Mouse (Mus musculus): ENCODE results near the gene Runx2. TPM values are rescaled to one million over a fixed set of nuclear protein-coding genes. Genes with fewer than 3 reads are reported as not detected.
A peak's percentile ranks its signal among the peaks of the same experiment; 100 is the strongest.

Gene Runx2
- total and polyA plus RNA-seq, 2 experiments from 2014 or later = 0.59 to 1.8 TPM

DNA sequence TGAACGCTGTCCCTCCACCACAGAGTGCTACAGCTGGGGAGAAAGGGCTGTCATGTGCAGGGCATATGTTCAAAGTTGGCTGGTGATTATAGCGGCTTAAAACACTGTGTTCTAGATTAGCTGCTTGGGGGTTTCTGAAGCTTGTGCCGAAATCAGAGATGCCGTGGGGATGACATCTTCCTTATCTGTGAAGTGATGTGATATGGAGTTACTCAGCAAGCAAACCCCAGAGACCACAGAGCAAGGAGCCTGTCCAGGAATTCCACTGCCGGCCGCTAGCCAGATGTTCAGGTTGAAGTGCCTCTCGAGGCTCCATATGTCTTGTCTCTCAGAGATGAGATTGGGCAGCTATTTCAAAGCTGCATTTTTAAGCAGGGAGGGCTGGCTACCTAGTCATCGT, 267.8 kb downstream of the Runx2 start:
- Histone ChIP-seq H3K4me2 (ENCODE audit: low read depth, low read length, poor library complexity, severe bottlenecking) (no peak overlapping the region), H3K36me3 (ENCODE audit: insufficient read depth, low read length) (no peaks in the 10 kb centered on the region), H3K4me1 (ENCODE audit: insufficient read depth, low read length) (no peaks in the 10 kb centered on the region), H3K4me3 (ENCODE audit: low read depth, low read length) (no peak overlapping the region), H3K27ac (ENCODE audit: low read depth, low read length) (no peak overlapping the region), H3K9ac (replicated peaks; ENCODE audit: low read length, poor library complexity, severe bottlenecking) (no peak overlapping the region), H3K27me3 (ENCODE audit: insufficient read depth, low read length) (no peaks in the 10 kb centered on the region), H3K9me3 (ENCODE audit: low read length) (no peaks in the 10 kb centered on the region)
- 68% methylated on average over 8 of the region's 8 CpGs for WGBS
- ATAC-seq (ENCODE audit: low FRiP score) (no peak), DNase-seq (ENCODE audit: low spot score) (no peak)
- TF ChIP-seq CTCF (IDR thresholded peaks at IDR 0.05) = no peak

DNA sequence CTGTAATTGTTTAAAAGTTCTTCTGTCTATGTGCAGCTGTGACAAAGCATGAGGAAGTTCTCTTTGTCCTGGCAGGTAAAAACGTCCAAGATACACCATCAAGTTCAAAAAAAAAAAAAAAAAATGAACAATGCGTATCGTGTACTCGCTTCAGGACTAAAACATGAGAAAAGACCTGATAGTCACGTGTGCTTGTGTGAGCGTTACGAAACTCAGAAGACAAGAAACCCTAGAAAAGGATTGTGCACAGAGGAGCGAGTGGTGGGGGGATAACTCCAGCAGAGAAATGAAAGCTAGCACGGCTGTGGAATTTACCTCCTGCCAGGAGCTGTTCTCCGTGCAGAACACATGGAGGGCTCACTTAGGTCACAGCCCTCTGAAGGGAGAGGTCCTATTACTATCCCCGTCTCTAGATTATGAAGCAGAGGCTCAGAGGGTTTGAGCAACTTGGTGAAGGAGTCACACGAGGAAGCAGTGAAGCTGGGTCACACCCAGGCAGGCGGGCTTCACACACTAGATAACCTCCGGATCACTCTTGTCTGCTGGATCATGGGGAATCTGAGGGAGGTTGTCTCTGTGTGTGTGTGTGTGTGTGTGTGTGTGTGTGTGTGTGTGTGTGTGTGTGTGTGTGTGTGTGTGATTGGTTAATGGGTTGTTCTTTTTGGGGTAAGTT, 269.3 kb downstream of the Runx2 start:
- H3K9me3 ChIP-seq (ENCODE audit: low read length) = no peaks in the 10 kb centered on the region
- ATAC-seq (ENCODE audit: low FRiP score) = no peak
- WGBS = 43% methylated on average over 14 of the region's 14 CpGs
- no peak overlapping the region for H3K4me3 ChIP-seq (ENCODE audit: low read depth, low read length)
- no peaks in the 10 kb centered on the region for H3K4me1 ChIP-seq (ENCODE audit: insufficient read depth, low read length)
- H3K27me3 ChIP-seq (ENCODE audit: insufficient read depth, low read length) = no peaks in the 10 kb centered on the region
- H3K9ac ChIP-seq (replicated peaks; ENCODE audit: low read length, poor library complexity, severe bottlenecking) = no peak overlapping the region
- no peak overlapping the region for H3K27ac ChIP-seq (ENCODE audit: low read depth, low read length)
- no peaks in the 10 kb centered on the region for H3K36me3 ChIP-seq (ENCODE audit: insufficient read depth, low read length)
- TF ChIP-seq CTCF (IDR thresholded peaks at IDR 0.05) = no peak
- no peak for DNase-seq (ENCODE audit: low spot score)
- no peak overlapping the region for H3K4me2 ChIP-seq (ENCODE audit: low read depth, low read length, poor library complexity, severe bottlenecking)

- H3K27me3 ChIP-seq (ENCODE audit: insufficient read depth, low read length) = no peaks in the 10 kb centered on the region
- WGBS = 89% methylated on average over 3 of the region's 3 CpGs
Observed at GRCm38 (mm10) chr17:44542706-44543105, 271.9 kb downstream of the Runx2 start.

GRCm38 (mm10) chr17:44540699-44541098, 273.9 kb downstream of the Runx2 start:
- 72% methylated on average over 5 of the region's 5 CpGs for WGBS
- Histone ChIP-seq H3K27me3 (ENCODE audit: insufficient read depth, low read length) (no peaks in the 10 kb centered on the region), H3K27ac (ENCODE audit: low read depth, low read length) (no peak overlapping the region), H3K4me2 (ENCODE audit: low read depth, low read length, poor library complexity, severe bottlenecking) (no peak overlapping the region), H3K4me1 (ENCODE audit: insufficient read depth, low read length) (no peaks in the 10 kb centered on the region), H3K4me3 (ENCODE audit: low read depth, low read length) (no peak overlapping the region), H3K36me3 (ENCODE audit: insufficient read depth, low read length) (no peaks in the 10 kb centered on the region), H3K9ac (replicated peaks; ENCODE audit: low read length, poor library complexity, severe bottlenecking) (no peak overlapping the region), H3K9me3 (ENCODE audit: low read length) (no peaks in the 10 kb centered on the region)
- no peak for DNase-seq (ENCODE audit: low spot score)
- no peak for ATAC-seq (ENCODE audit: low FRiP score)
- no peak for TF ChIP-seq CTCF (IDR thresholded peaks at IDR 0.05)

More at GRCm38 (mm10) chr17:44542706-44543105, 271.9 kb downstream of the Runx2 start:
- ATAC-seq (ENCODE audit: low FRiP score) (no peak), DNase-seq (ENCODE audit: low spot score) (no peak)
- Histone ChIP-seq H3K4me2 (ENCODE audit: low read depth, low read length, poor library complexity, severe bottlenecking) (no peak overlapping the region), H3K4me1 (ENCODE audit: insufficient read depth, low read length) (no peaks in the 10 kb centered on the region), H3K27ac (ENCODE audit: low read depth, low read length) (no peak overlapping the region), H3K4me3 (ENCODE audit: low read depth, low read length) (no peak overlapping the region), H3K36me3 (ENCODE audit: insufficient read depth, low read length) (no peaks in the 10 kb centered on the region), H3K9me3 (ENCODE audit: low read length) (no peaks in the 10 kb centered on the region), H3K9ac (replicated peaks; ENCODE audit: low read length, poor library complexity, severe bottlenecking) (no peak overlapping the region)
- no peak for TF ChIP-seq CTCF (IDR thresholded peaks at IDR 0.05)

GRCm38 (mm10) chr17:44538921-44539320, 275.7 kb downstream of the Runx2 start:
- H3K27me3 ChIP-seq (ENCODE audit: insufficient read depth, low read length) = no peaks in the 10 kb centered on the region
- no peak overlapping the region for H3K4me2 ChIP-seq (ENCODE audit: low read depth, low read length, poor library complexity, severe bottlenecking)
- H3K9me3 ChIP-seq (ENCODE audit: low read length) = no peaks in the 10 kb centered on the region
- WGBS = 63% methylated on average over 11 of the region's 11 CpGs
- H3K4me1 ChIP-seq (ENCODE audit: insufficient read depth, low read length) = no peaks in the 10 kb centered on the region
- ATAC-seq (ENCODE audit: low FRiP score) (no peak), DNase-seq (ENCODE audit: low spot score) (no peak)
- no peak overlapping the region for H3K9ac ChIP-seq (replicated peaks; ENCODE audit: low read length, poor library complexity, severe bottlenecking)
- no peaks in the 10 kb centered on the region for H3K36me3 ChIP-seq (ENCODE audit: insufficient read depth, low read length)
- TF ChIP-seq CTCF (IDR thresholded peaks at IDR 0.05) = no peak
- H3K27ac ChIP-seq (ENCODE audit: low read depth, low read length) = no peak overlapping the region
- no peak overlapping the region for H3K4me3 ChIP-seq (ENCODE audit: low read depth, low read length)

DNA sequence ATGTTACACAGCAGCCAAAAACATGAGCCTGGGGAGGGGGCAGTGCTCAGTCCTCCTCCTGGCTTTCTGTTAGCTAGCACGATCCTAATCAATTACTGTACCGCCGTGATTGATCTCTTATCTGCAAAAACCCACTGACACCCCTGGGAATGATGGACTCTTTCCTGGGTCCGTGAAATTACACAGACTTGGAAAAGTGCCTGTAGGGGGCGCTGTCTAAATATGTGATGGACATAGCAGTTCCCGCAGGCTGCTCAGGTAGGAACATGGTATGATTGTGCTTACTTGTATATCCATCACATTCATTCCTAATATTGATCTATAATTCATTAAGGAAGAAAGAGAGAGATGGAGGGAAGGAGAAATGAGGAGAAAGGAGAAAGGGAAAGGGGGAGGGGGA, 284.6 kb downstream of the Runx2 start:
- no peaks in the 10 kb centered on the region for H3K27me3 ChIP-seq (ENCODE audit: insufficient read depth, low read length)
- H3K9me3 ChIP-seq (ENCODE audit: low read length) = no peaks in the 10 kb centered on the region
- H3K36me3 ChIP-seq (ENCODE audit: insufficient read depth, low read length) = no peaks in the 10 kb centered on the region
- peak; percentile 40 for TF ChIP-seq CTCF (IDR thresholded peaks at IDR 0.05)
- no peaks in the 10 kb centered on the region for H3K4me1 ChIP-seq (ENCODE audit: insufficient read depth, low read length)
- ATAC-seq (ENCODE audit: low FRiP score) (no peak), DNase-seq (ENCODE audit: low spot score) (no peak)
- no peak overlapping the region for H3K9ac ChIP-seq (replicated peaks; ENCODE audit: low read length, poor library complexity, severe bottlenecking)
- H3K4me3 ChIP-seq (ENCODE audit: low read depth, low read length) = no peak overlapping the region
- no peak overlapping the region for H3K27ac ChIP-seq (ENCODE audit: low read depth, low read length)
- H3K4me2 ChIP-seq (ENCODE audit: low read depth, low read length, poor library complexity, severe bottlenecking) = no peak overlapping the region
- 79% methylated on average over 6 of the region's 6 CpGs for WGBS
